Mouse (Mus musculus) liver, embryonic 14.5 days (tissue): ENCODE results near the gene Gm4922.

Experiments used
- CTCF ChIP-seq: IDR thresholded peaks from 2 replicates; pipeline ENCODE4 v1.5.1; 2016; ENCODE audit warnings: antibody characterized with exemption, low read depth, control low read depth
- EP300 ChIP-seq: IDR thresholded peaks from 2 replicates; pipeline ENCODE4 v1.6.1; 2016; ENCODE audit warnings: antibody characterized with exemption, low read depth

GRCm38 (mm10) chr10:18830359-18830758 is 43.8 kb upstream of the Gm4922 start:
- no peak for TF ChIP-seq CTCF
- TF ChIP-seq EP300 = no peak
